Mouse (Mus musculus) right cerebral cortex, postnatal 36 days (tissue): ENCODE data around the gene Osbpl9.

Experiments
- DNase-seq, 2 experiments: peaks; one replicate each; pipeline ENCODE4 v3.0.0; 2022; ENCODE audit warnings: low spot score in 2 of 2, mixed read lengths in 1 of 2

The Osbpl9 gene

GRCm38 (mm10) chr4:109134955-109135354 is 67.1 kb downstream of the Osbpl9 start:
- DNase-seq, result no peak

- no peak for DNase-seq
Measured at GRCm38 (mm10) chr4:109131256-109131872, 70.7 kb downstream of the Osbpl9 start.

- no peak for DNase-seq
Measured at GRCm38 (mm10) chr4:109128971-109129370, 73.1 kb downstream of the Osbpl9 start.

GRCm38 (mm10) chr4:109128017-109128416 is 74.1 kb downstream of the Osbpl9 start:
- no peak for DNase-seq

GRCm38 (mm10) chr4:109126834-109127564 is 75.1 kb downstream of the Osbpl9 start:
- DNase-seq, result no peak

GRCm38 (mm10) chr4:109125746-109126425 is 76.2 kb downstream of the Osbpl9 start:
- no peak for DNase-seq

GRCm38 (mm10) chr4:109122830-109123555 is 79.1 kb downstream of the Osbpl9 start:
- no peak for DNase-seq

GRCm38 (mm10) chr4:109120735-109121134 is 81.3 kb downstream of the Osbpl9 start:
- DNase-seq, result no peak

GRCm38 (mm10) chr4:109119641-109120125 is 82.4 kb downstream of the Osbpl9 start:
- DNase-seq, result no peak

GRCm38 (mm10) chr4:109118327-109118659 is 83.8 kb downstream of the Osbpl9 start:
- DNase-seq, result peak; percentile 55 to 76

- peak; percentile 61 to 67 for DNase-seq
Measured at GRCm38 (mm10) chr4:109117596-109118326, 84.3 kb downstream of the Osbpl9 start.

- no peak for DNase-seq
Measured at GRCm38 (mm10) chr4:109116938-109117337, 85.1 kb downstream of the Osbpl9 start.

- no peak for DNase-seq
Measured at GRCm38 (mm10) chr4:109116494-109116893, 85.6 kb downstream of the Osbpl9 start.

- no peak for DNase-seq
Measured at GRCm38 (mm10) chr4:109115742-109116141, 86.3 kb downstream of the Osbpl9 start.

GRCm38 (mm10) chr4:109114308-109114707 is 87.8 kb downstream of the Osbpl9 start:
- DNase-seq, result no peak

- no peak for DNase-seq
Measured at GRCm38 (mm10) chr4:109112915-109113505, 89.1 kb downstream of the Osbpl9 start.

GRCm38 (mm10) chr4:109110978-109111377 is 91.1 kb downstream of the Osbpl9 start:
- no peak for DNase-seq

GRCm38 (mm10) chr4:109109686-109110085 is 92.4 kb downstream of the Osbpl9 start:
- no peak for DNase-seq

- DNase-seq, result no peak
Measured at GRCm38 (mm10) chr4:109109012-109109411, 93.1 kb downstream of the Osbpl9 start.

- DNase-seq, result no peak
Measured at GRCm38 (mm10) chr4:109106594-109106993, 95.5 kb downstream of the Osbpl9 start.

GRCm38 (mm10) chr4:109106034-109106433 is 96.0 kb downstream of the Osbpl9 start:
- DNase-seq, result no peak
